Mouse (Mus musculus) liver, embryonic 15.5 days (tissue): Measurements from ENCODE around the gene Carmil3. TPM values are rescaled to one million over a fixed set of nuclear protein-coding genes. Genes with fewer than 3 reads are reported as not detected.
A peak's percentile ranks its signal among the peaks of the same experiment; 100 is the strongest.

Source experiments
- ATAC-seq: fragments of 200-750 bp; cut with Nextera tagmentation; 2 replicates; pipeline ENCODE4 v1.8.0; 2017; ENCODE audit warnings: moderate number of reproducible peaks, mild to moderate bottlenecking, moderate library complexity; ENCODE audit not compliant: insufficient read depth
- H3K27ac ChIP-seq: fragments of 300-500 bp; sonication (generic); replicated peaks from 2 replicates; pipeline ENCODE4 v1.5.1; 2015; ENCODE audit warnings: mild to moderate bottlenecking, inconsistent platforms
- H3K27me3 ChIP-seq: fragments of 300-500 bp; sonication (generic); 2 replicates; pipeline ENCODE4 v1.6.1; 2015; ENCODE audit warnings: mild to moderate bottlenecking, inconsistent platforms
- H3K36me3 ChIP-seq: fragments of 300-500 bp; sonication (generic); replicated peaks from 2 replicates; pipeline ENCODE4 v1.6.1; 2015; ENCODE audit warnings: moderate library complexity, mild to moderate bottlenecking, inconsistent platforms
- H3K4me1 ChIP-seq: fragments of 300-500 bp; sonication (generic); replicated peaks from 2 replicates; pipeline ENCODE4 v1.6.1; 2015; ENCODE audit warnings: inconsistent platforms
- H3K4me2 ChIP-seq: fragments of 300-500 bp; sonication (generic); 2 replicates; pipeline ENCODE4 v1.6.1; 2015; ENCODE audit warnings: moderate library complexity, mild to moderate bottlenecking, inconsistent platforms
- H3K4me3 ChIP-seq: fragments of 300-500 bp; sonication (generic); replicated peaks from 2 replicates; pipeline ENCODE4 v1.5.1; 2015; ENCODE audit warnings: mild to moderate bottlenecking, inconsistent platforms
- H3K9ac ChIP-seq: fragments of 300-500 bp; sonication (generic); 2 replicates; pipeline ENCODE4 v1.6.1; 2015; ENCODE audit warnings: moderate library complexity, mild to moderate bottlenecking, inconsistent platforms
- H3K9me3 ChIP-seq: fragments of 300-500 bp; sonication (generic); replicated peaks from 2 replicates; pipeline ENCODE4 v1.6.1; 2016; ENCODE audit warnings: inconsistent platforms
- WGBS: fragments of 180-500 bp; shearing (Covaris S2); methylation state at CpG from one replicate; pipeline ENCODE4 v1.1.7; 2015; ENCODE audit warnings: mixed read lengths; ENCODE audit not compliant: insufficient replicate concordance; 5-methylcytosine and 5-hydroxymethylcytosine counted together
- polyA plus RNA-seq: library from polyadenylated mRNA; unstranded; fragments of >200 nt; fragmentation: Nextera tagmentation; extraction: Ambion mirVana; gene quantifications from 2 replicates; pipeline ENCODE4 v1.2.1, GENCODE M21; 2015

The Carmil3 gene
- polyA plus RNA-seq, result 0.28 and 0.41 TPM in 2 replicates

- under 1% methylated on average over 67 of the region's 68 CpGs for WGBS
- Histone ChIP-seq H3K4me2 (peak within 1 kb of the TSS; percentile 100), H3K27ac (peak within 1 kb of the TSS; percentile 60), H3K9me3 (no peaks in the 10 kb centered on the region), H3K4me1 (peaks cover 32% of the 10 kb centered on the region), H3K4me3 (peak within 1 kb of the TSS; percentile 70), H3K27me3 (peaks cover 18% of the 10 kb centered on the region), H3K9ac (peak within 1 kb of the TSS; percentile 63), H3K36me3 (peaks cover 19% of the 10 kb centered on the region)
- peak; percentile 60 for ATAC-seq
Observed at GRCm38 (mm10) chr14:55490361-55491201, at the start of gene Carmil3. Gene Carmil3 (plus strand): TSS chr14:55490651.

- H3K4me3 ChIP-seq, result no peak overlapping the region
- no peaks in the 10 kb centered on the region for H3K4me1 ChIP-seq
- H3K9me3 ChIP-seq, result no peaks in the 10 kb centered on the region; the same call in 1 of the 2 replicates
- no peaks in the 10 kb centered on the region; the same call in 1 of the 2 replicates for H3K27me3 ChIP-seq
- ATAC-seq, result no peak
- no peak overlapping the region for H3K4me2 ChIP-seq
- H3K36me3 ChIP-seq, result no peaks in the 10 kb centered on the region
- 71% methylated on average over 2 of the region's 2 CpGs for WGBS
- H3K27ac ChIP-seq, result no peak overlapping the region
- no peak overlapping the region for H3K9ac ChIP-seq
Observed at GRCm38 (mm10) chr14:55457693-55458092, 32.8 kb upstream of the Carmil3 start.

- 10% methylated on average over 10 of the region's 10 CpGs for WGBS
- no peak overlapping the region for H3K4me2 ChIP-seq
- no peaks in the 10 kb centered on the region; the same call in 1 of the 2 replicates for H3K27me3 ChIP-seq
- H3K27ac ChIP-seq, result no peak overlapping the region
- no peak overlapping the region for H3K4me3 ChIP-seq
- no peak for ATAC-seq
- no peak overlapping the region for H3K9ac ChIP-seq
- H3K4me1 ChIP-seq, result no peaks in the 10 kb centered on the region
- H3K9me3 ChIP-seq, result no peaks in the 10 kb centered on the region; the same call in 1 of the 2 replicates
- no peaks in the 10 kb centered on the region for H3K36me3 ChIP-seq
Observed at GRCm38 (mm10) chr14:55458273-55458672, 32.2 kb upstream of the Carmil3 start.

GRCm38 (mm10) chr14:55458761-55459160, 31.7 kb upstream of the Carmil3 start:
- Histone ChIP-seq H3K9me3 (no peaks in the 10 kb centered on the region; the same call in 1 of the 2 replicates), H3K36me3 (no peaks in the 10 kb centered on the region), H3K27me3 (no peaks in the 10 kb centered on the region; the same call in 1 of the 2 replicates), H3K4me2 (no peak overlapping the region), H3K4me3 (no peak overlapping the region), H3K4me1 (no peaks in the 10 kb centered on the region), H3K27ac (no peak overlapping the region), H3K9ac (no peak overlapping the region)
- 67% methylated on average over 3 of the region's 3 CpGs for WGBS
- no peak for ATAC-seq

- no peaks in the 10 kb centered on the region for H3K36me3 ChIP-seq
- H3K27me3 ChIP-seq, result no peaks in the 10 kb centered on the region; the same call in 1 of the 2 replicates
- H3K27ac ChIP-seq, result no peak overlapping the region
- H3K9me3 ChIP-seq, result no peaks in the 10 kb centered on the region; the same call in 1 of the 2 replicates
- 64% methylated on average over 4 of the region's 4 CpGs for WGBS
- no peak overlapping the region for H3K4me3 ChIP-seq
- H3K4me1 ChIP-seq, result peaks cover 3% of the 10 kb centered on the region; the same call in 1 of the 2 replicates
- H3K4me2 ChIP-seq, result no peak overlapping the region
- H3K9ac ChIP-seq, result no peak overlapping the region
- ATAC-seq, result no peak
Observed at GRCm38 (mm10) chr14:55459796-55460195, 30.7 kb upstream of the Carmil3 start.

GRCm38 (mm10) chr14:55460297-55460696, 30.2 kb upstream of the Carmil3 start:
- Histone ChIP-seq H3K9ac (no peak overlapping the region), H3K9me3 (no peaks in the 10 kb centered on the region; the same call in 1 of the 2 replicates), H3K27ac (no peak overlapping the region), H3K36me3 (no peaks in the 10 kb centered on the region), H3K27me3 (peaks cover 2% of the 10 kb centered on the region; the same call in 1 of the 2 replicates), H3K4me1 (peaks cover 3% of the 10 kb centered on the region; the same call in 1 of the 2 replicates), H3K4me3 (no peak overlapping the region), H3K4me2 (no peak overlapping the region)
- ATAC-seq, result no peak
- 54% methylated on average over 10 of the region's 10 CpGs for WGBS

- Histone ChIP-seq H3K36me3 (no peaks in the 10 kb centered on the region), H3K27ac (no peak overlapping the region), H3K9ac (no peak overlapping the region), H3K9me3 (no peaks in the 10 kb centered on the region), H3K4me1 (peaks cover 3% of the 10 kb centered on the region; the same call in 1 of the 2 replicates), H3K4me3 (no peak overlapping the region), H3K4me2 (no peak overlapping the region), H3K27me3 (peaks cover 5% of the 10 kb centered on the region; the same call in 1 of the 2 replicates)
- 37% methylated on average over 4 of the region's 4 CpGs for WGBS
- no peak for ATAC-seq
Observed at GRCm38 (mm10) chr14:55461757-55462156, 28.7 kb upstream of the Carmil3 start.

GRCm38 (mm10) chr14:55466481-55466880, 24.0 kb upstream of the Carmil3 start:
- no peak overlapping the region for H3K4me2 ChIP-seq
- H3K9me3 ChIP-seq, result no peaks in the 10 kb centered on the region
- H3K4me3 ChIP-seq, result no peak overlapping the region
- H3K36me3 ChIP-seq, result no peaks in the 10 kb centered on the region
- 46% methylated on average over 4 of the region's 4 CpGs for WGBS
- H3K27me3 ChIP-seq, result peaks cover 14% of the 10 kb centered on the region; the same call in 1 of the 2 replicates
- ATAC-seq, result no peak
- H3K9ac ChIP-seq, result no peak overlapping the region
- peaks cover 28% of the 10 kb centered on the region for H3K4me1 ChIP-seq
- no peak overlapping the region for H3K27ac ChIP-seq

GRCm38 (mm10) chr14:55467108-55467507, 23.3 kb upstream of the Carmil3 start:
- H3K27me3 ChIP-seq, result peaks cover 14% of the 10 kb centered on the region; the same call in 1 of the 2 replicates
- ATAC-seq, result no peak
- WGBS, result 67% methylated on average over 7 of the region's 7 CpGs
- H3K27ac ChIP-seq, result no peak overlapping the region
- no peak overlapping the region for H3K4me2 ChIP-seq
- H3K9me3 ChIP-seq, result no peaks in the 10 kb centered on the region
- peaks cover 28% of the 10 kb centered on the region for H3K4me1 ChIP-seq
- no peak overlapping the region for H3K9ac ChIP-seq
- H3K4me3 ChIP-seq, result no peak overlapping the region
- no peaks in the 10 kb centered on the region for H3K36me3 ChIP-seq

- ATAC-seq, result no peak
- Histone ChIP-seq H3K4me1 (peaks cover 28% of the 10 kb centered on the region), H3K9me3 (no peaks in the 10 kb centered on the region), H3K9ac (no peak overlapping the region), H3K4me3 (no peak overlapping the region), H3K27ac (no peak overlapping the region), H3K27me3 (peaks cover 14% of the 10 kb centered on the region; the same call in 1 of the 2 replicates), H3K36me3 (no peaks in the 10 kb centered on the region), H3K4me2 (no peak overlapping the region)
- WGBS, result 39% methylated on average over 2 of the region's 2 CpGs
Observed at GRCm38 (mm10) chr14:55468301-55468741, 22.1 kb upstream of the Carmil3 start.

- Histone ChIP-seq H3K9me3 (no peaks in the 10 kb centered on the region), H3K4me3 (no peak overlapping the region), H3K4me1 (peaks cover 27% of the 10 kb centered on the region), H3K36me3 (no peaks in the 10 kb centered on the region), H3K4me2 (no peak overlapping the region), H3K27me3 (peaks cover 14% of the 10 kb centered on the region; the same call in 1 of the 2 replicates), H3K27ac (peak overlapping the region; percentile 34; the same call in 1 of the 2 replicates), H3K9ac (no peak overlapping the region)
- ATAC-seq, result no peak
- 46% methylated on average over 2 of the region's 2 CpGs for WGBS
Observed at GRCm38 (mm10) chr14:55469041-55469440, 21.4 kb upstream of the Carmil3 start.
